Mouse (Mus musculus): Measurements from ENCODE around the gene Foxn3.

The Foxn3 gene

GRCm38 (mm10) chr12:99240185-99240726 is 323.1 kb downstream of the Foxn3 start:
- no peak for DNase-seq

GRCm38 (mm10) chr12:99239735-99240134 is 323.6 kb downstream of the Foxn3 start:
- no peak for DNase-seq

GRCm38 (mm10) chr12:99237497-99237896 is 325.9 kb downstream of the Foxn3 start:
- no peak for DNase-seq

- no peak for DNase-seq
Observed at GRCm38 (mm10) chr12:99234346-99234745, 329.0 kb downstream of the Foxn3 start.

- no peak for DNase-seq
Observed at GRCm38 (mm10) chr12:99233386-99233785, 330.0 kb downstream of the Foxn3 start.

GRCm38 (mm10) chr12:99232478-99232877 is 330.9 kb downstream of the Foxn3 start:
- DNase-seq: no peak

GRCm38 (mm10) chr12:99231321-99231720 is 332.1 kb downstream of the Foxn3 start:
- no peak for DNase-seq

GRCm38 (mm10) chr12:99230783-99231048 is 332.7 kb downstream of the Foxn3 start:
- DNase-seq: no peak

- DNase-seq: no peak
Observed at GRCm38 (mm10) chr12:99229973-99230782, 333.2 kb downstream of the Foxn3 start.

- no peak for DNase-seq
Observed at GRCm38 (mm10) chr12:99227313-99227952, 335.9 kb downstream of the Foxn3 start.

GRCm38 (mm10) chr12:99224863-99225603 is 338.3 kb downstream of the Foxn3 start:
- no peak for DNase-seq

- no peak for DNase-seq
Observed at GRCm38 (mm10) chr12:99221087-99221846, 342.1 kb downstream of the Foxn3 start.

GRCm38 (mm10) chr12:99220333-99220732 is 343.0 kb downstream of the Foxn3 start:
- DNase-seq: no peak

- no peak for DNase-seq
Observed at GRCm38 (mm10) chr12:99219812-99220211, 343.6 kb downstream of the Foxn3 start.

GRCm38 (mm10) chr12:99217145-99217698 is 346.2 kb downstream of the Foxn3 start:
- DNase-seq: no peak

GRCm38 (mm10) chr12:99216341-99216761 is 347.0 kb downstream of the Foxn3 start:
- no peak for DNase-seq

GRCm38 (mm10) chr12:99215521-99216255 is 347.7 kb downstream of the Foxn3 start:
- no peak for DNase-seq

GRCm38 (mm10) chr12:99214098-99214497 is 349.3 kb downstream of the Foxn3 start:
- no peak for DNase-seq

- no peak for DNase-seq
Observed at GRCm38 (mm10) chr12:99213218-99213617, 350.2 kb downstream of the Foxn3 start.

GRCm38 (mm10) chr12:99209801-99210200 is 353.6 kb downstream of the Foxn3 start:
- DNase-seq: no peak

GRCm38 (mm10) chr12:99208251-99208650 is 355.1 kb downstream of the Foxn3 start:
- no peak for DNase-seq

Data from right cerebral cortex, postnatal 14 days (tissue).